Mouse (Mus musculus): ENCODE data around the gene Sh3kbp1. TPM values are rescaled to one million over a fixed set of nuclear protein-coding genes. Genes with fewer than 3 reads are reported as not detected.

Sh3kbp1 gene
- polyA plus RNA-seq, 2 experiments: 26.7 to 49.8 TPM

DNA sequence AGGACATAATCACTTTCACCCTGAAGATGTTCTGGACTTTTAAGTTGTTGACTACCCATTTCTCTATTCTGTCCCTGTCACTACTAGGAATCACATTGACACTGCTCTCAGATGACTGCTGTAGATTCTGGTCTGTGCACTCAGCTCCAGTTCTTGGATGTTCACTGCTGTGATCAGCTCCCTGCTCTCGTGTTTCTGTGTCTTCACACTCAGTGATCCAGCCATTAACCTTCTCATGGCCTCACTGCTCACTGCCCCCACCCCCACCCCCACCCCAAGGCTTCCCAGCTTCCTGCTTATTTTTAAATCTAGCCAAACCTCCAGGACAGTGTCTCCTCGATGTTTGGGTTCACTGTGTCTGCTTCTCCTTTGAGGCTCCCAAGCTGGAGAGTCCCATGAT, 271.0 kb downstream of the Sh3kbp1 start:
- 53% methylated on average over 2 of the region's 2 CpGs for WGBS
- TF ChIP-seq POLR2A (IDR thresholded peaks at IDR 0.05; ENCODE audit: borderline replicate concordance, extremely low read depth, insufficient read depth, insufficient read length): no peak
- Histone ChIP-seq H3K9me3 (ENCODE audit: control insufficient read depth, low read length) (no peaks in the 10 kb centered on the region), H3K4me1 (ENCODE audit: control insufficient read depth, insufficient read depth, low read length) (no peaks in the 10 kb centered on the region), H3K36me3 (ENCODE audit: control insufficient read depth, insufficient read depth, low read length) (no peaks in the 10 kb centered on the region), H3K27me3 (ENCODE audit: control insufficient read depth, insufficient read depth, low read length) (no peaks in the 10 kb centered on the region), H3K27ac (replicated peaks; ENCODE audit: low read depth, low read length) (no peak overlapping the region), H3K4me2 (replicated peaks; ENCODE audit: low read depth, low read length, severe bottlenecking) (no peak overlapping the region), H3K4me3 (replicated peaks; ENCODE audit: low read length) (no peak overlapping the region), H3K9ac (ENCODE audit: low read depth, low read length, severe bottlenecking) (no peak overlapping the region)
- no peak for ATAC-seq (ENCODE audit: low FRiP score, low read depth)
- no peak for DNase-seq (ENCODE audit: low spot score)

DNA sequence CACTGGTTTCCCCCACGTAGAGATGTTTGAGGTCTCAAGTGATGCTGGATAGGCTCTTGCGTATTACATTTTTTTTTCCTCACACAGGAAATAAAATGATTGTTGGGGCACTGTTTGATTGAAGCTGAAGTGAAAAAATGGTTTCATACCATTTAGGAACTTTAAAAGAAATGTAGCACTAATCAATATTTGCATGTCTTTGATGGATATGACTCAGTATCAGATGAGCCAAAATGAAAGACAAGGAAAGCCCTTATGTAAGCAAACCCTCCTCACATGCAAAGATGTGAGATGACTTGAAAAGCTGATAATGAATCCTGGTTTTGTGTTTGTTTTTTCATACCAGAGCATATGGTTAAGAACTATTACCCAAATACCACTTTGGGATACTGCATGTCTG, 272.0 kb downstream of the Sh3kbp1 start:
- H3K4me2 ChIP-seq (replicated peaks; ENCODE audit: low read depth, low read length, severe bottlenecking): no peak overlapping the region
- DNase-seq (ENCODE audit: low spot score): no peak
- WGBS: 88% methylated on average over 2 of the region's 2 CpGs
- no peaks in the 10 kb centered on the region for H3K9me3 ChIP-seq (ENCODE audit: control insufficient read depth, low read length)
- 0 out of 2 replicates have a peak, but pooled peaks cover 4% of the 10 kb centered on the region for H3K27me3 ChIP-seq (ENCODE audit: control insufficient read depth, insufficient read depth, low read length)
- TF ChIP-seq POLR2A (IDR thresholded peaks at IDR 0.05; ENCODE audit: borderline replicate concordance, extremely low read depth, insufficient read depth, insufficient read length): no peak
- no peak overlapping the region for H3K4me3 ChIP-seq (replicated peaks; ENCODE audit: low read length)
- ATAC-seq (ENCODE audit: low FRiP score, low read depth): no peak
- no peaks in the 10 kb centered on the region for H3K4me1 ChIP-seq (ENCODE audit: control insufficient read depth, insufficient read depth, low read length)
- H3K27ac ChIP-seq (replicated peaks; ENCODE audit: low read depth, low read length): no peak overlapping the region
- no peaks in the 10 kb centered on the region for H3K36me3 ChIP-seq (ENCODE audit: control insufficient read depth, insufficient read depth, low read length)
- H3K9ac ChIP-seq (ENCODE audit: low read depth, low read length, severe bottlenecking): no peak overlapping the region

DNA sequence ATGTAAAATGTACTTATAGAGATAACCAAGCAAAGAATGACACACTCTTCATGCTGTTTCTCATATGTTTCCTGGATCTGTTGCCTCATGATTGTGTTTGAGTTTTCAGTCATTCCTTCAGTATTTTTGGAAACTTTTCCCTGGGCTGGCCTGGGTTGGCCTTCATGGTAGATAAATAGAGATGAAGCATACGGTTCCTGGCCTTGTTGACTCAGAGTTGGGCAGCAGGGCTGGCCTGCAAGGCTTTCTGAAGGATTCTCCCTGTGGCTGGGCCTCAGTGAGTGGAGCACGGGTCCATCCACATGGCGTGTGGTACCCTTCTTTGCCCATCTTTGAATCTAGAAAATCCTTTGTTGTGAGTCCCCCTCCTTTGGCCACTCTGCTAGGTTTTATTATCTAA, 276.3 kb downstream of the Sh3kbp1 start:
- Histone ChIP-seq H3K4me2 (replicated peaks; ENCODE audit: low read depth, low read length, severe bottlenecking) (no peak overlapping the region), H3K4me3 (replicated peaks; ENCODE audit: low read length) (no peak overlapping the region), H3K4me1 (ENCODE audit: control insufficient read depth, insufficient read depth, low read length) (no peaks in the 10 kb centered on the region), H3K36me3 (ENCODE audit: control insufficient read depth, insufficient read depth, low read length) (no peaks in the 10 kb centered on the region), H3K27ac (replicated peaks; ENCODE audit: low read depth, low read length) (no peak overlapping the region), H3K9me3 (ENCODE audit: control insufficient read depth, low read length) (no peaks in the 10 kb centered on the region), H3K9ac (ENCODE audit: low read depth, low read length, severe bottlenecking) (no peak overlapping the region), H3K27me3 (ENCODE audit: control insufficient read depth, insufficient read depth, low read length) (0 out of 2 replicates have a peak, but pooled peaks cover 4% of the 10 kb centered on the region)
- DNase-seq (ENCODE audit: low spot score): no peak
- TF ChIP-seq POLR2A (IDR thresholded peaks at IDR 0.05; ENCODE audit: borderline replicate concordance, extremely low read depth, insufficient read depth, insufficient read length): no peak
- WGBS: 85% methylated on average over 3 of the region's 3 CpGs
- no peak for ATAC-seq (ENCODE audit: low FRiP score, low read depth)

DNA sequence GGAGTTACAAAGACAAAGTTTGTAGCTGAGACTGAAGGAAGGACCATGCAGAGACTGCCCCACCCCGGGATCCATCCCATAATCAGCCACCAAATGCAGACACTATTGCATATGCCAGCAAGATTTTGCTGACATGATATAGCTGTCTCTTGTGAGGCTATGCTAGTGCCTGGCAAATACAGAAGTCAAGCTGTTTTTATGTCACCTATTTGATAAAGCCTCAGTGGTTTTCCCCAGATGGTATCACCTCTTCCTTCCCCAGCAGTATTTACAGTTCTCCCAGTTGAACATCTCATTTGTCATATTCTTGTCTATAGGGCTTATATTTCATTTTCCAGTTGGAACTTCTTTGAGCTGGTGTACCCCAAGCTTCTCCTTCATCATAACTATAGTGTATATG, 280.6 kb downstream of the Sh3kbp1 start:
- ATAC-seq (ENCODE audit: low FRiP score, low read depth): no peak
- no peak overlapping the region for H3K9ac ChIP-seq (ENCODE audit: low read depth, low read length, severe bottlenecking)
- WGBS: 70% methylated on average over 1 of the region's 1 CpGs
- no peaks in the 10 kb centered on the region for H3K36me3 ChIP-seq (ENCODE audit: control insufficient read depth, insufficient read depth, low read length)
- H3K9me3 ChIP-seq (ENCODE audit: control insufficient read depth, low read length): no peaks in the 10 kb centered on the region
- no peaks in the 10 kb centered on the region for H3K4me1 ChIP-seq (ENCODE audit: control insufficient read depth, insufficient read depth, low read length)
- no peak for DNase-seq (ENCODE audit: low spot score)
- H3K27me3 ChIP-seq (ENCODE audit: control insufficient read depth, insufficient read depth, low read length): 0 out of 2 replicates have a peak, but pooled peaks cover 4% of the 10 kb centered on the region
- TF ChIP-seq POLR2A (IDR thresholded peaks at IDR 0.05; ENCODE audit: borderline replicate concordance, extremely low read depth, insufficient read depth, insufficient read length): no peak
- no peak overlapping the region for H3K4me3 ChIP-seq (replicated peaks; ENCODE audit: low read length)
- no peak overlapping the region for H3K4me2 ChIP-seq (replicated peaks; ENCODE audit: low read depth, low read length, severe bottlenecking)
- no peak overlapping the region for H3K27ac ChIP-seq (replicated peaks; ENCODE audit: low read depth, low read length)

DNA sequence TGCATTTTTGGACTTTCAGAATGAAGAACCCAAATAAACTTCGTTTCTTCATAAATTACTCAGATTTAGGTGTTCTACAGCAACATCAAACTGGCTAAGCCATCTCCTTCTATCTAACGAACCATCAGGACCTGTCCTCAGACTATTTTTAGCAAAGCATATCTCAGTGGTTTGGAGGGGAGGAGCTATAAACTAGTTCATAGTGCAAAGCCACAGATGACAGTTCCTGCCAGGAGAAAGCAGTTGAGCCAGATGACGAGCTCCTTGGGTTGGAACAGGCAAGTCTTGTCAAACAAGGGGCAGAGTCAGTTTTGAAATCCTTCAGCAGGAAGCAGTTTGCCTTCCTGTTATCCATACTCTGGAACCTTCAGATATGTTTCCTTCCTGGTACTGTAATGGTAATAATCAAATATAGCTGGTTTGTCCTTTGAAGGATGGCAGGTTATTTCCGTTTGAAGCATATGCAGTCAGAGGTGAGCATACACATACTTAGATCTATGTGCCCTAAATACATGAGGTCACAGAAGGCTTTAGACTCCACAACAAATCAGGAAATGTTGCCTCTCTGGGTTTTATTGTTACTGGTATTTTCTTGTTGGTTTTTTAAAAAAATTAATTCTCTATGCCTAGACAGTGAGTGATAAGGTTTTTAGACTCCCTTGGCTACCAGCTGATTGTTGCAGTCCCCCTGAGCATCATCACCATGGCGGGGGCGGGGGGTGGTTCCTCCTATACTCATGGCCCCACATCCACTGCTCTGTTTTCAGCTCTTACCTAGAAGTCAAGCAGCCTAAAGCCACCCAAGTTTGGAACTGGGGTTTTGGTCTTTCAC, 282.6 kb downstream of the Sh3kbp1 start:
- Histone ChIP-seq H3K9ac (ENCODE audit: low read depth, low read length, severe bottlenecking) (no peak overlapping the region), H3K9me3 (ENCODE audit: control insufficient read depth, low read length) (no peaks in the 10 kb centered on the region), H3K4me3 (replicated peaks; ENCODE audit: low read length) (no peak overlapping the region), H3K27me3 (ENCODE audit: control insufficient read depth, insufficient read depth, low read length) (no peaks in the 10 kb centered on the region), H3K4me1 (ENCODE audit: control insufficient read depth, insufficient read depth, low read length) (no peaks in the 10 kb centered on the region), H3K4me2 (replicated peaks; ENCODE audit: low read depth, low read length, severe bottlenecking) (no peak overlapping the region), H3K36me3 (ENCODE audit: control insufficient read depth, insufficient read depth, low read length) (no peaks in the 10 kb centered on the region), H3K27ac (replicated peaks; ENCODE audit: low read depth, low read length) (peak overlapping the region; percentile 33; the same call in 1 of the 2 replicates)
- no peak for TF ChIP-seq POLR2A (IDR thresholded peaks at IDR 0.05; ENCODE audit: borderline replicate concordance, extremely low read depth, insufficient read depth, insufficient read length)
- DNase-seq (ENCODE audit: low spot score) (no peak), ATAC-seq (ENCODE audit: low FRiP score, low read depth) (no peak)
- 71% methylated on average over 6 of the region's 6 CpGs for WGBS
